Mouse (Mus musculus) forebrain, embryonic 11.5 days (tissue): ENCODE measurements around the gene Borcs7. TPM values are rescaled to one million over a fixed set of nuclear protein-coding genes. Genes with fewer than 3 reads are reported as not detected.

Source experiments
- ATAC-seq: fragments of 200-750 bp; cut with Nextera tagmentation; replicated peaks from 2 replicates; pipeline ENCODE4 v1.8.0; 2017; ENCODE audit warnings: moderate TSS enrichment; ENCODE audit not compliant: low FRiP score
- DNase-seq: peaks from one replicate; pipeline ENCODE4 v3.0.0-alpha.2; 2017; ENCODE audit warnings: low spot score
- H3K27ac ChIP-seq: fragments of 300-500 bp; sonication (generic); 2 replicates; pipeline ENCODE4 v1.5.1; 2014; ENCODE audit warnings: low read depth, low read length
- H3K27me3 ChIP-seq: fragments of 300-500 bp; sonication (generic); 2 replicates; pipeline ENCODE4 v1.6.1; 2014; ENCODE audit warnings: mild to moderate bottlenecking, low read length, mixed read lengths; ENCODE audit not compliant: control insufficient read depth, insufficient read depth
- H3K36me3 ChIP-seq: fragments of 300-500 bp; sonication (generic); 2 replicates; pipeline ENCODE4 v1.6.1; 2014; ENCODE audit warnings: mild to moderate bottlenecking, low read length, moderate library complexity, mixed read lengths; ENCODE audit not compliant: control insufficient read depth, insufficient read depth
- H3K4me1 ChIP-seq: fragments of 300-500 bp; sonication (generic); replicated peaks from 2 replicates; pipeline ENCODE4 v1.6.1; 2014; ENCODE audit warnings: low read length, mixed read lengths; ENCODE audit not compliant: control insufficient read depth, insufficient read depth
- H3K4me2 ChIP-seq: fragments of 300-500 bp; sonication (generic); 2 replicates; pipeline ENCODE4 v1.6.1; 2014; ENCODE audit warnings: low read depth, mild to moderate bottlenecking, low read length, moderate library complexity, mixed read lengths; ENCODE audit not compliant: severe bottlenecking
- H3K4me3 ChIP-seq: fragments of 300-500 bp; sonication (generic); 2 replicates; pipeline ENCODE4 v1.5.1; 2014; ENCODE audit warnings: low read depth, low read length
- H3K9ac ChIP-seq: fragments of 300-500 bp; sonication (generic); 2 replicates; pipeline ENCODE4 v1.6.1; 2014; ENCODE audit warnings: low read length
- H3K9me3 ChIP-seq: fragments of 300-500 bp; sonication (generic); 2 replicates; pipeline ENCODE4 v1.6.1; 2016; ENCODE audit warnings: low read length, mixed read lengths; ENCODE audit not compliant: control insufficient read depth
- WGBS: fragments of 180-500 bp; shearing (Covaris S2); extraction: QIAGEN DNeasy Blood & Tissue Kit; methylation state at CpG from one replicate; pipeline ENCODE4 v1.1.7; 2014; 5-methylcytosine and 5-hydroxymethylcytosine counted together
- polyA plus RNA-seq: library from polyadenylated mRNA; unstranded; fragments of >200 nt; fragmentation: Nextera tagmentation; extraction: Ambion mirVana; gene quantifications from 2 replicates; pipeline ENCODE4 v1.2.1, GENCODE M21; 2014

Borcs7 gene
- polyA plus RNA-seq, 1 experiment from 2014 or later, result 11.3 TPM

GRCm38 (mm10) chr19:46657339-46658020 is 32.2 kb upstream of the Borcs7 start:
- DNase-seq, result no peak
- WGBS, result 92% methylated on average over 3 of the region's 3 CpGs
- no peak for ATAC-seq
- H3K4me1 ChIP-seq, result no peaks in the 10 kb centered on the region
- H3K27me3 ChIP-seq, result no peaks in the 10 kb centered on the region
- no peaks in the 10 kb centered on the region for H3K9me3 ChIP-seq
- no peak overlapping the region for H3K27ac ChIP-seq
- no peak overlapping the region for H3K4me2 ChIP-seq
- H3K9ac ChIP-seq, result no peak overlapping the region
- peaks cover under 1% of the 10 kb centered on the region; the same call in 1 of the 2 replicates for H3K36me3 ChIP-seq
- H3K4me3 ChIP-seq, result no peak overlapping the region

- H3K4me3 ChIP-seq, result no peak overlapping the region
- no peak overlapping the region for H3K9ac ChIP-seq
- H3K4me1 ChIP-seq, result no peaks in the 10 kb centered on the region
- H3K27ac ChIP-seq, result no peak overlapping the region
- ATAC-seq (no peak), DNase-seq (no peak)
- 92% methylated on average over 7 of the region's 7 CpGs for WGBS
- no peaks in the 10 kb centered on the region for H3K27me3 ChIP-seq
- no peak overlapping the region for H3K4me2 ChIP-seq
- H3K9me3 ChIP-seq, result no peaks in the 10 kb centered on the region
- H3K36me3 ChIP-seq, result no peaks in the 10 kb centered on the region; the same call in 1 of the 2 replicates
Measured at GRCm38 (mm10) chr19:46658348-46658747, 31.4 kb upstream of the Borcs7 start.

- H3K36me3 ChIP-seq, result no peaks in the 10 kb centered on the region; the same call in 1 of the 2 replicates
- H3K9ac ChIP-seq, result no peak overlapping the region
- H3K4me1 ChIP-seq, result no peaks in the 10 kb centered on the region
- 86% methylated on average over 9 of the region's 9 CpGs for WGBS
- no peak for DNase-seq
- ATAC-seq, result no peak
- H3K4me2 ChIP-seq, result no peak overlapping the region
- H3K4me3 ChIP-seq, result no peak overlapping the region
- H3K27me3 ChIP-seq, result no peaks in the 10 kb centered on the region
- no peak overlapping the region for H3K27ac ChIP-seq
- H3K9me3 ChIP-seq, result no peaks in the 10 kb centered on the region
Measured at GRCm38 (mm10) chr19:46658851-46659250, 30.9 kb upstream of the Borcs7 start.

GRCm38 (mm10) chr19:46661511-46661910 is 28.2 kb upstream of the Borcs7 start:
- no peaks in the 10 kb centered on the region for H3K9me3 ChIP-seq
- ATAC-seq (no peak), DNase-seq (no peak)
- no peaks in the 10 kb centered on the region for H3K27me3 ChIP-seq
- no peaks in the 10 kb centered on the region for H3K36me3 ChIP-seq
- 70% methylated on average over 4 of the region's 4 CpGs for WGBS
- H3K27ac ChIP-seq, result no peak overlapping the region
- no peak overlapping the region for H3K4me3 ChIP-seq
- 0 out of 2 replicates have a peak, but pooled peaks cover 2% of the 10 kb centered on the region for H3K4me1 ChIP-seq
- no peak overlapping the region for H3K9ac ChIP-seq
- H3K4me2 ChIP-seq, result no peak overlapping the region

- H3K4me3 ChIP-seq, result no peak overlapping the region
- no peak overlapping the region for H3K27ac ChIP-seq
- ATAC-seq (no peak), DNase-seq (no peak)
- no peak overlapping the region for H3K9ac ChIP-seq
- H3K4me1 ChIP-seq, result 0 out of 2 replicates have a peak, but pooled peaks cover 2% of the 10 kb centered on the region
- H3K4me2 ChIP-seq, result no peak overlapping the region
- WGBS, result 91% methylated on average over 8 of the region's 8 CpGs
- no peaks in the 10 kb centered on the region for H3K27me3 ChIP-seq
- no peaks in the 10 kb centered on the region for H3K9me3 ChIP-seq
- H3K36me3 ChIP-seq, result no peaks in the 10 kb centered on the region
Measured at GRCm38 (mm10) chr19:46662214-46662613, 27.5 kb upstream of the Borcs7 start.

- no peak for ATAC-seq
- WGBS, result 84% methylated on average over 6 of the region's 6 CpGs
- DNase-seq, result no peak
Measured at GRCm38 (mm10) chr19:46662784-46663183, 26.9 kb upstream of the Borcs7 start.

GRCm38 (mm10) chr19:46665474-46665873 is 24.2 kb upstream of the Borcs7 start:
- ATAC-seq, result no peak

More at GRCm38 (mm10) chr19:46662784-46663183, 26.9 kb upstream of the Borcs7 start:
- no peak overlapping the region for H3K4me2 ChIP-seq
- H3K9me3 ChIP-seq, result no peaks in the 10 kb centered on the region
- H3K27me3 ChIP-seq, result no peaks in the 10 kb centered on the region
- no peak overlapping the region for H3K27ac ChIP-seq
- no peak overlapping the region for H3K9ac ChIP-seq
- no peak overlapping the region for H3K4me3 ChIP-seq
- H3K4me1 ChIP-seq, result 0 out of 2 replicates have a peak, but pooled peaks cover 2% of the 10 kb centered on the region
- H3K36me3 ChIP-seq, result no peaks in the 10 kb centered on the region

GRCm38 (mm10) chr19:46667300-46667699 is 22.4 kb upstream of the Borcs7 start:
- Histone ChIP-seq H3K36me3 (no peaks in the 10 kb centered on the region), H3K9ac (no peak overlapping the region), H3K27me3 (no peaks in the 10 kb centered on the region), H3K4me1 (0 out of 2 replicates have a peak, but pooled peaks cover 2% of the 10 kb centered on the region), H3K4me2 (no peak overlapping the region), H3K27ac (no peak overlapping the region), H3K9me3 (no peaks in the 10 kb centered on the region), H3K4me3 (no peak overlapping the region)
- no peak for ATAC-seq
- DNase-seq, result no peak
- WGBS, result 79% methylated on average over 11 of the region's 11 CpGs

More at GRCm38 (mm10) chr19:46665474-46665873, 24.2 kb upstream of the Borcs7 start:
- Histone ChIP-seq H3K4me3 (no peak overlapping the region), H3K9ac (no peak overlapping the region), H3K36me3 (no peaks in the 10 kb centered on the region), H3K27ac (no peak overlapping the region), H3K4me2 (no peak overlapping the region), H3K9me3 (no peaks in the 10 kb centered on the region), H3K4me1 (0 out of 2 replicates have a peak, but pooled peaks cover 2% of the 10 kb centered on the region), H3K27me3 (no peaks in the 10 kb centered on the region)
- 60% methylated on average over 7 of the region's 7 CpGs for WGBS
- DNase-seq, result peak; percentile 62

- H3K36me3 ChIP-seq, result no peaks in the 10 kb centered on the region
Measured at GRCm38 (mm10) chr19:46668263-46668662, 21.4 kb upstream of the Borcs7 start.

More at GRCm38 (mm10) chr19:46668263-46668662, 21.4 kb upstream of the Borcs7 start:
- ATAC-seq, result no peak
- no peak for DNase-seq
- Histone ChIP-seq H3K27ac (no peak overlapping the region), H3K27me3 (no peaks in the 10 kb centered on the region), H3K4me2 (no peak overlapping the region), H3K4me3 (no peak overlapping the region), H3K9me3 (no peaks in the 10 kb centered on the region), H3K9ac (no peak overlapping the region), H3K4me1 (0 out of 2 replicates have a peak, but pooled peaks cover 2% of the 10 kb centered on the region)
- WGBS, result 93% methylated on average over 10 of the region's 10 CpGs
